Mouse (Mus musculus) thymus, postnatal 14 days (tissue): ENCODE data around the gene Rbm20.

Source experiments
- DNase-seq: peaks from one replicate; pipeline ENCODE4 v3.0.0; 2021

Gene Rbm20

GRCm38 (mm10) chr19:53674131-53674925 is 2.8 kb upstream of the Rbm20 start:
- no peak for DNase-seq

GRCm38 (mm10) chr19:53676228-53676627 is 878 bp upstream of the Rbm20 start:
- DNase-seq = peak; percentile 20

GRCm38 (mm10) chr19:53679194-53679593 is 2.1 kb downstream of the Rbm20 start:
- no peak for DNase-seq

DNA sequence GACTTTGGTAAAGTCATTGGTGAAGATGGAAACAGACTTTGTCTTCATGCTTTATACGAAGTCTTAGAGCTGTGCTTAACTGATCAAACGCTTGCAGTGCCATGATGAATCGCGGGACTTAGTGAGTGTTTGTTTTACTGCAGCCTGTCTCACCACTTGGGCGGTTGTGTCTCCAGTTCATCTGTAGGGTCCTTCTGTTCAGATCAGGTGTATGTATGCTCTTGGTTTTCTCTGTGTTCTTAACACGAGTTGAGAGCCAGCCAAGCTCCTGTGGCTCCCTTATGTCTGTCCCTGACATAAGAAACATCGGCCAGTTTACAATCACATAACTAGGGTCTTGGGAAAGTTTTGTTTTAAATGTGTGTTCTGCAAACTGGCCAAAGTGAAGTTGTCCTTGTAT is 2.9 kb downstream of the Rbm20 start:
- no peak for DNase-seq

- DNase-seq = no peak
Measured at GRCm38 (mm10) chr19:53682427-53682826, 5.3 kb downstream of the Rbm20 start.

GRCm38 (mm10) chr19:53687592-53687991 is 10.5 kb downstream of the Rbm20 start:
- DNase-seq = no peak

- no peak for DNase-seq
Measured at GRCm38 (mm10) chr19:53690816-53691215, 13.7 kb downstream of the Rbm20 start.

DNA sequence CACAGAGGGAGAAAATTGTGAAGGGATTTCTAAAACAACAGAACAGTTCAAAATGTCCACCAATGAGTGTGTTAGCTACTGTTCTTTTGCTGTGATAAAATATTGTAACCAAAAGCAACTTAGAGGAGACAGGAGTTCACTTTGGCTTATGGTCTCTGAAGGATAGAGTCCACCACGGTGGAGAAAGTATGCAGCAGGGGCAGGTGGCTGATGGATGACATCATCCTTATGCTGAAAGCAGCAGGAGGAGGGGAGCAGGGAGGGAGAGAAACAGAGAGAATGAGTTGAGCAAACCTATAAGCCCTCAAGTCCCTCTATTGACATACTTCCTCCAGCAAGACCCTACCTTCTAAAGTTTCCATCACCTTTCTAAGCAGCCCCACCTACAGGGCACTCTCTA is 16.9 kb downstream of the Rbm20 start:
- DNase-seq = no peak

DNA sequence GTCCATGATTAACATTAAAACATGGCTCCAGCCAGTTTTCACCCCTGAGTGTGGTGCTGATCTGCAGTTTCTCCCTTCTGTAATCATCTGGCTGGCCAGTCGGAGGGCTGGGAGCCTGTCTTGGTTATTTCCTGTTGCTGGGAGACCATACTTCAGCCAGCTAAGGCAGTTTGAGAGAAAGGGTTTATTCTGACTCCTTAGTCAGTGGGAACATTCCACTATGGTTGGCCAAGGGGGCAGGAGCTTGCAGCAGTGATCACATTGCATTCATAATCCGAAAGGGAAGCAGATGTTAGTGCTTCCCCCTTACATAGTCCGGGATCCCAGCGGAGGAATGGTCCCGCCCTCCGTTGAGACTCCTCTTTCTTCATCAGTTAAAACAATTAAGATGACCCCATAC is 19.0 kb downstream of the Rbm20 start:
- no peak for DNase-seq

GRCm38 (mm10) chr19:53696655-53697054 is 19.5 kb downstream of the Rbm20 start:
- no peak for DNase-seq

- no peak for DNase-seq
Measured at GRCm38 (mm10) chr19:53697376-53698126, 20.4 kb downstream of the Rbm20 start.

- DNase-seq = no peak
Measured at GRCm38 (mm10) chr19:53699671-53700070, 22.6 kb downstream of the Rbm20 start.

- DNase-seq = no peak
Measured at GRCm38 (mm10) chr19:53701434-53701833, 24.3 kb downstream of the Rbm20 start.

DNA sequence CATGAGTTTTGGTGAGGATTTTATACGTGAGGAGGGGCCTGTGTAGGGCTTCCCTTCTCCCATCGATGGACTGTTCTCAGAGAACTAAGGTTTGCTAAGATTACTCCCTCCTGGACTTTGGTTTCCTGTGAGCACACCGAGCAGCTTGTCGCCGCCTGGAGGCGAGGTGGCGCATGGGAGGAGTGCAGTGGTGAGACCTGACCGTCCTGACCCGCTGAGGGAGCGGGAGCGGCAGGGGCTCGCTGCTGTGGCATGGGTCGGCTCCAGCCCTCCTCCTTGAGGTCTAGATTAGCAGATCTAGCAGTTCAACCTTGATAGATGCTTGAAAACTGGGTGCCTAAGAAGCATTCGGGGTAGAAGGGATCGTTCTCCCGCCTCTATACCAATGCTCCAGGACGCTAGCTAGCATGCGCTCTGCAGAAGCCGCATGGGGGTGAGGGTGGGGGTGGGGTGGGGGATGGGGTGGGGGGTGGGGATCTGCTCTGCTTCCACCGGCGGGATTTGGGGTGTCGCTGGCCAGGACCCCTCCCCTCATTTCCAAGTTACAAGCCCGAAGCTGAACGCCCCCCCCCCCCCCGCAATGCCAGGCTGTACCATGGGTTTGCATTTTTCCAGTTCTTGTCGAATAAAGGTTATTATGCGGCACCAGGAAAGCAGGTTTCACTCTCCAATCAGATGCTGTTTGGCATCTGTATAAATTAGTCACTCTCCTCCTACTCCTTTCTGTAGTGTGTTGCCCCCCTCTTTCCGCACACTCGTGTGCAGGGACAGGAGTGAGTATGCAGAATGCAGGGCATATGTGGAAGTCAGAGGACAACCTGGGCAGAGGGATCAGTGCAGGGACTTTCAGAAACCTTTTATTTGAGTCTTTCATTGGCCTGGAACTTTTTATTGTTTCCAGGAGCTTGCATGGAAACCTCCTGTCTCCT is 28.1 kb downstream of the Rbm20 start:
- peak; percentile 73 for DNase-seq

DNA sequence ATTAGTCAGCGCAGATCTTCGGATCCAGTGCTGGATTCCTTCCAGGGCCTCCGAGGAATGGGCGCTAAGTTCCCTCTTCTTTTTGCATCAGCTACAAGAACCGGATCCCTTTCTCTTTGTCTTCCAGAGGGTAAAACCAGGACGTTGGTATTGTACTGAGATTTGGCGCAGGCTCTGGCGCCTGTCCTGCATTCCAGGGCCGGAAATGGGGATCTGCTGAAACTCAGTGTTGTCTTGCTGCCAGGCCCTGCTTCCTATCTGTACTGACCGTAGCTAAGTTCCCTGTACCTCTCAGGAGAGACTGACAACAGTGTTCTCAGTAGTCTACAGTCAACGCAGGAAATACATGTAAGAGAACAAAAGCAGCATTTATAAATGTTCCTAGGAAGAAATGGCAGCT is 31.3 kb downstream of the Rbm20 start:
- DNase-seq = no peak

- DNase-seq = no peak
Measured at GRCm38 (mm10) chr19:53710861-53711260, 33.8 kb downstream of the Rbm20 start.

- no peak for DNase-seq
Measured at GRCm38 (mm10) chr19:53711261-53711890, 34.3 kb downstream of the Rbm20 start.

DNA sequence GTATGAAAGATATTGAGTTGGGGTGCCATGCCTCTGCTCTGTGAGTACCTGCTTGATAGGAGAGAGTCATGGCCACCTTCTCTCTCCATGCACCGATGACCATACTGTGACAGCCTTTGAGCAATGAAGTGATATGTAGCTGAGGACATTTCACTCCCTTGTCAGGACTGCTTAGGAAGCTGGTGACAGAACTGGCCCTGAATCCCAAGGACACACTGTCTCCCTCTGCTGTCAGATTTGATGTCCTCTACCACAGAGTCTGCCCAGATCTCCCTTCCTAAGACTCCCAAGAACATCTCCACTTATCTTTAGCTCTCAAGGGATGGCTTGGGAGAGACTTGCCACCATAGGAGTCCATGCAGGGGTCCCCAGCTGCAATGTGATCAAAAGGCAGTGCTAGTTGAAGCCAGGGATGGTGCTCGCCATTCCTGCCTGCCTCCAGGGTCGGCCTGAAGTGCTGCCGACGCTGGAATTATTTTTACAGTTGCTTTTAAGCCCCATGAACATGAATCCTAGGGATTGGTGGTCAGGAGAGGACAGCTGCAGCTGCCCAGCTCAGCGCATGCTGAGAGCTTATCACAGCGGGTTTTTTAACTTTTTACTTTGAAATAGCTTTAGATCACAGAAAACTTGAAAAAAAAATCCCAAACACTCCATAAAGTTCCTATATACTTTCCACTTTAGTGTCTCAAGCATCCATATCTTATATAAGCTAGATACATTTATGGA is 35.4 kb downstream of the Rbm20 start:
- DNase-seq = no peak

DNA sequence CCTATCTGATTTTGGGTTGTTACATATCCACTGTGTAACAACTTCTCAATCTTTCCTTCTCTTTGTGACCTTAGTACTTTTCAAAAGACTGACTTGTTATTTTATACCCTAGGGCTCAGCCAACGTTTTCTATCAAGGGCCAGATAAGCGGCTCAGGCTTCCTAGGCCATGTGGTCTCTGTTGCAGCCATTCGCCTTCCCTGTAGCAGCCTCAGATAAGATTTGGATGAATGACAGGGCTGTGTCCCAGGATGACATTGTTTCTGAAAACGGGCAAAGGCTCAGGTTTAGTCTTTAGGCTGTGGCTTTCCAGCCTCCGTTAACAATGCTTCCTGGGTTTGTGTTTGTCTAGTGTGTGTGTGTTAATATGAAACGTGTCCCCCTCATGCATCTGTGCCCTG is 36.3 kb downstream of the Rbm20 start:
- DNase-seq = no peak

DNA sequence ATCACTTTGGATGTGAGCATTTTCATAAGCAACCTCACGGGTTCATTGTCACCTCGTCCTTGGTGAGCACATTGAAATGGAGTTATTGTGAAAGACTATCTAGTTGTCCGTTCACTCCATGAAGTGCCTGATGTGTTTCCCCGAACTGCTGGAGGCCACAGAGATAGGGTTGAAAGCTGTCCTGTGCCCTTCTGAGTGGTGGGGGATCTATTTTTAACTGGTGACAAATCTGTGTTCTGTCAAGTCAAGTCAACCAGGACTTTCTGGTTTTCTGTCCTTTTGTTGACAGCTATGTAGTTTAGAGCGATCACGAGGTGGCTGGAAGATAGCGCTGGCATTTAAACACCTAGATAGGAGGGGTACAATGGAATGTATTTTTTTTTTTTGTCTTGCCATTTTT is 39.4 kb downstream of the Rbm20 start:
- no peak for DNase-seq

GRCm38 (mm10) chr19:53717364-53717763 is 40.3 kb downstream of the Rbm20 start:
- DNase-seq = no peak

DNA sequence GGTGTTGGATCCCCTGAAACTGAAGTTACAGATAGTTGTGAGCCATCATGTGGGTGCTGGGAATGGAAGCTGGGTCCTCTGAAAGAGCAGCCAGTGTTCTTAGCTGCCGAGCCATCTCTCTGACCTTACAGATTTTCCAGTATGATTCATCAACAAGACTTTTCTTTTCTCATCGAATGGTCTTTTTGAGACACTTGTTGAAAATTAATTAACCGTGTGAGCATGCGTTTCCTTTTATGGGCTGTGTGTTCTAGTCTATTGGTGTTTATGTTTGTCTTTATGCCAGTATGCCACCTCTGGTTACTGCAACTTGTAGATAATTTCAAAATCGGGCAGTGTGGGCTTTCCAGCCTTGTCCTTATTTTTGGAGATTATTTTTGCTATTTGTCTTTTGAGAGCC is 45.1 kb downstream of the Rbm20 start:
- no peak for DNase-seq
